Mouse (Mus musculus) heart, embryonic 15.5 days (tissue): ENCODE results near the gene Ppa2. TPM values are rescaled to one million over a fixed set of nuclear protein-coding genes. Genes with fewer than 3 reads are reported as not detected.

Experiments
- ATAC-seq: fragments of 200-750 bp; cut with Nextera tagmentation; replicated peaks from 2 replicates; pipeline ENCODE4 v1.8.0; 2017; ENCODE audit warnings: low read depth, moderate TSS enrichment; ENCODE audit not compliant: insufficient number of reproducible peaks, insufficient read depth, low FRiP score
- H3K27ac ChIP-seq: fragments of 300-500 bp; sonication (generic); 2 replicates; pipeline ENCODE4 v1.5.1; 2015; ENCODE audit warnings: mild to moderate bottlenecking, inconsistent platforms
- H3K27me3 ChIP-seq: fragments of 300-500 bp; sonication (generic); 2 replicates; pipeline ENCODE4 v1.6.1; 2015; ENCODE audit warnings: inconsistent platforms
- H3K36me3 ChIP-seq: fragments of 300-500 bp; sonication (generic); 2 replicates; pipeline ENCODE4 v1.6.1; 2015; ENCODE audit warnings: mild to moderate bottlenecking, inconsistent platforms
- H3K4me1 ChIP-seq: fragments of 300-500 bp; sonication (generic); replicated peaks from 2 replicates; pipeline ENCODE4 v1.6.1; 2015; ENCODE audit warnings: inconsistent platforms
- H3K4me2 ChIP-seq: fragments of 300-500 bp; sonication (generic); 2 replicates; pipeline ENCODE4 v1.6.1; 2015; ENCODE audit warnings: inconsistent platforms, mild to moderate bottlenecking, moderate library complexity
- H3K4me3 ChIP-seq: fragments of 300-500 bp; sonication (generic); 2 replicates; pipeline ENCODE4 v1.5.1; 2015; ENCODE audit warnings: mild to moderate bottlenecking, inconsistent platforms
- H3K9ac ChIP-seq: fragments of 300-500 bp; sonication (generic); 2 replicates; pipeline ENCODE4 v1.6.1; 2015; ENCODE audit warnings: mild to moderate bottlenecking, inconsistent platforms
- H3K9me3 ChIP-seq: fragments of 300-500 bp; sonication (generic); replicated peaks from 2 replicates; pipeline ENCODE4 v1.6.1; 2016; ENCODE audit warnings: inconsistent platforms
- WGBS: fragments of 180-500 bp; shearing (Covaris S2); methylation state at CpG from one replicate; pipeline ENCODE4 v1.1.7; 2015; ENCODE audit warnings: mixed read lengths; 5-methylcytosine and 5-hydroxymethylcytosine counted together
- polyA plus RNA-seq: library from polyadenylated mRNA; unstranded; fragments of >200 nt; fragmentation: Nextera tagmentation; extraction: Ambion mirVana; gene quantifications from 2 replicates; pipeline ENCODE4 v1.2.1, GENCODE M21; 2015

Gene Ppa2
- polyA plus RNA-seq, 1 experiment from 2014 or later, result 125 TPM

- Histone ChIP-seq H3K9me3 (no peaks in the 10 kb centered on the region), H3K9ac (no peak overlapping the region), H3K4me1 (no peaks in the 10 kb centered on the region), H3K27me3 (no peaks in the 10 kb centered on the region), H3K4me3 (no peak overlapping the region), H3K4me2 (no peak overlapping the region), H3K27ac (no peak overlapping the region), H3K36me3 (no peaks in the 10 kb centered on the region)
- 74% methylated on average over 6 of the region's 6 CpGs for WGBS
- ATAC-seq, result no peak
These were observed 47.6 kb downstream of the Ppa2 start for GRCm38 (mm10) chr3:133357426-133357974.

GRCm38 (mm10) chr3:133357977-133358376 is 48.1 kb downstream of the Ppa2 start:
- Histone ChIP-seq H3K9me3 (no peaks in the 10 kb centered on the region), H3K9ac (no peak overlapping the region), H3K27ac (no peak overlapping the region), H3K27me3 (no peaks in the 10 kb centered on the region), H3K36me3 (no peaks in the 10 kb centered on the region), H3K4me1 (no peaks in the 10 kb centered on the region), H3K4me3 (no peak overlapping the region), H3K4me2 (no peak overlapping the region)
- no peak for ATAC-seq

- Histone ChIP-seq H3K27me3 (no peaks in the 10 kb centered on the region), H3K4me1 (no peaks in the 10 kb centered on the region), H3K9me3 (no peaks in the 10 kb centered on the region), H3K9ac (no peak overlapping the region), H3K36me3 (no peaks in the 10 kb centered on the region), H3K4me2 (no peak overlapping the region), H3K27ac (no peak overlapping the region), H3K4me3 (no peak overlapping the region)
- WGBS, result 89% methylated on average over 1 of the region's 1 CpGs
- ATAC-seq, result no peak
These were observed 51.5 kb downstream of the Ppa2 start for GRCm38 (mm10) chr3:133361406-133361805.

GRCm38 (mm10) chr3:133364138-133364537 is 54.2 kb downstream of the Ppa2 start:
- whole genome bisulfite sequencing, result 75% methylated on average over 3 of the region's 3 CpGs
- Histone ChIP-seq H3K27me3 (no peaks in the 10 kb centered on the region), H3K4me2 (no peak overlapping the region), H3K36me3 (no peaks in the 10 kb centered on the region), H3K9me3 (no peaks in the 10 kb centered on the region), H3K4me1 (no peaks in the 10 kb centered on the region; the same call in 1 of the 2 replicates), H3K9ac (no peak overlapping the region), H3K4me3 (no peak overlapping the region), H3K27ac (no peak overlapping the region)
- no peak for ATAC-seq

GRCm38 (mm10) chr3:133366096-133366495 is 56.2 kb downstream of the Ppa2 start:
- H3K9ac ChIP-seq, result no peak overlapping the region
- no peak overlapping the region for H3K27ac ChIP-seq
- ATAC-seq, result no peak
- 0 out of 2 replicates have a peak, but pooled peaks cover 4% of the 10 kb centered on the region for H3K36me3 ChIP-seq
- no peaks in the 10 kb centered on the region; the same call in 1 of the 2 replicates for H3K4me1 ChIP-seq
- no peak overlapping the region for H3K4me3 ChIP-seq
- H3K9me3 ChIP-seq, result no peaks in the 10 kb centered on the region
- H3K27me3 ChIP-seq, result no peaks in the 10 kb centered on the region
- 83% methylated on average over 9 of the region's 9 CpGs for WGBS
- no peak overlapping the region for H3K4me2 ChIP-seq

GRCm38 (mm10) chr3:133378174-133378573 is 68.3 kb downstream of the Ppa2 start:
- Histone ChIP-seq H3K36me3 (peaks cover 26% of the 10 kb centered on the region), H3K4me3 (no peak overlapping the region), H3K9me3 (peaks cover 3% of the 10 kb centered on the region; the same call in 1 of the 2 replicates), H3K27me3 (no peaks in the 10 kb centered on the region), H3K27ac (no peak overlapping the region), H3K4me2 (no peak overlapping the region), H3K9ac (no peak overlapping the region), H3K4me1 (no peaks in the 10 kb centered on the region)
- ATAC-seq, result no peak

GRCm38 (mm10) chr3:133379997-133380396 is 70.1 kb downstream of the Ppa2 start:
- Histone ChIP-seq H3K4me2 (no peak overlapping the region), H3K9me3 (peaks cover 3% of the 10 kb centered on the region; the same call in 1 of the 2 replicates), H3K36me3 (peaks cover 26% of the 10 kb centered on the region), H3K27ac (no peak overlapping the region), H3K27me3 (no peaks in the 10 kb centered on the region), H3K4me3 (no peak overlapping the region), H3K4me1 (peaks cover 7% of the 10 kb centered on the region), H3K9ac (no peak overlapping the region)
- no peak for ATAC-seq
- 93% methylated on average over 1 of the region's 1 CpGs for WGBS

GRCm38 (mm10) chr3:133381519-133381918 is 71.6 kb downstream of the Ppa2 start:
- Histone ChIP-seq H3K4me3 (no peak overlapping the region), H3K4me2 (no peak overlapping the region), H3K9ac (no peak overlapping the region), H3K4me1 (peaks cover 7% of the 10 kb centered on the region), H3K27me3 (no peaks in the 10 kb centered on the region), H3K9me3 (peaks cover 3% of the 10 kb centered on the region; the same call in 1 of the 2 replicates), H3K27ac (no peak overlapping the region), H3K36me3 (peaks cover 21% of the 10 kb centered on the region)
- no peak for ATAC-seq
- 81% methylated on average over 11 of the region's 11 CpGs for WGBS

- Histone ChIP-seq H3K27ac (no peak overlapping the region), H3K4me2 (no peak overlapping the region), H3K9ac (no peak overlapping the region), H3K27me3 (no peaks in the 10 kb centered on the region), H3K36me3 (peaks cover 16% of the 10 kb centered on the region), H3K4me3 (no peak overlapping the region), H3K9me3 (peaks cover 3% of the 10 kb centered on the region; the same call in 1 of the 2 replicates), H3K4me1 (peaks cover 7% of the 10 kb centered on the region)
- ATAC-seq, result no peak
- 64% methylated on average over 9 of the region's 9 CpGs for WGBS
These were observed 72.2 kb downstream of the Ppa2 start for GRCm38 (mm10) chr3:133382147-133382546.

- Histone ChIP-seq H3K4me2 (no peak overlapping the region), H3K9ac (no peak overlapping the region), H3K36me3 (no peaks in the 10 kb centered on the region; the same call in 1 of the 2 replicates), H3K4me3 (no peak overlapping the region), H3K27me3 (no peaks in the 10 kb centered on the region), H3K27ac (no peak overlapping the region), H3K9me3 (no peaks in the 10 kb centered on the region), H3K4me1 (peaks cover 7% of the 10 kb centered on the region)
- ATAC-seq, result no peak
- 52% methylated on average over 6 of the region's 6 CpGs for WGBS
These were observed 74.3 kb downstream of the Ppa2 start for GRCm38 (mm10) chr3:133384164-133384708.

- 62% methylated on average over 7 of the region's 7 CpGs for WGBS
- Histone ChIP-seq H3K9me3 (no peaks in the 10 kb centered on the region), H3K9ac (no peak overlapping the region), H3K27ac (no peak overlapping the region), H3K27me3 (no peaks in the 10 kb centered on the region), H3K4me2 (no peak overlapping the region), H3K4me3 (no peak overlapping the region), H3K36me3 (no peaks in the 10 kb centered on the region), H3K4me1 (peaks cover 7% of the 10 kb centered on the region)
- ATAC-seq, result no peak
These were observed 77.4 kb downstream of the Ppa2 start for GRCm38 (mm10) chr3:133387283-133387682.

GRCm38 (mm10) chr3:133389803-133390387 is 80.0 kb downstream of the Ppa2 start:
- Histone ChIP-seq H3K9ac (no peak overlapping the region), H3K4me3 (no peak overlapping the region), H3K27ac (no peak overlapping the region), H3K4me2 (no peak overlapping the region), H3K36me3 (no peaks in the 10 kb centered on the region), H3K27me3 (no peaks in the 10 kb centered on the region), H3K9me3 (no peaks in the 10 kb centered on the region), H3K4me1 (no peaks in the 10 kb centered on the region)
- ATAC-seq, result no peak
- 86% methylated on average over 10 of the region's 10 CpGs for WGBS
